Mouse (Mus musculus) T-helper 1 cell (primary cell): ENCODE measurements around the gene Slf1.
"Not testable (repeated sequence)": the region's sequence is repeated elsewhere in the genome, so short reads cannot be mapped to it uniquely, and the experiment has no call there.

Source experiments
- in situ Hi-C: fragments of 300-600 bp; cut with MboI, MseI; formaldehyde crosslinking; loops from one replicate; pipeline ENCODE4 v1.15.1; 2025; ENCODE audit warnings: high pct_unique_total_duplicates

The Slf1 gene

GRCm38 (mm10) chr13:77134931-77135620 lies at the start of gene Slf1, which contains the start of gene 2210408I21Rik:
Gene Slf1 (minus strand): TSS chr13:77135473.
Gene 2210408I21Rik (plus strand): TSS chr13:77135540.
- in situ Hi-C loops = loop anchor here (25.0 kb wide), 1 partner anchor 1298 kb away; the partner anchor contains the start of gene Glrx

DNA sequence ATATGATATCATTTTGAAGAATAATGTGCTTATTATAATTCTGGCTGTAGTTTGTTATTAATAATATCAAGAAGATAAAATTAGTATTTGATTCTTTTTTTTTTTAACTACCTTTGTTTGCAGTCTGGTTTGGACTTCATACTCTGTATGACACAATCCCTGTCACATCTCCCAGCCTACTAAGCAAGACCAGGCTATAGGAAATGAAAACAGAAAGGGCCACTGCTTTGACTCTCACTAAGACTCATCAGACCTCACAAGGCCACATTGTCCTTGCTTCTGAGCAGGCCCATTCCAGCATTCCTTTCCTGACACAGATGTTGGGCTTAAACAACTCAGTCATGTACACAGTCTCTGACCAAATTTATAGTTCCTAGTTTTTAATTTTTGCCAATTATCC lies 42.7 kb upstream of the Slf1 start:
- in situ Hi-C loops = no loop called here

- in situ Hi-C loops = loop anchor here (25.0 kb wide), 1 partner anchor 1304 kb away; the partner anchor contains the start of gene Glrx
Measured at GRCm38 (mm10) chr13:77140890-77141289, 5.6 kb upstream of the Slf1 start.

GRCm38 (mm10) chr13:77135621-77135981 lies 328 bp upstream of the Slf1 start:
- in situ Hi-C loops = loop anchor here (25.0 kb wide), 1 partner anchor 1298 kb away; the partner anchor contains the start of gene Glrx

GRCm38 (mm10) chr13:77131132-77131531 lies 4.1 kb downstream of the Slf1 start:
- in situ Hi-C loops = loop anchor here (25.0 kb wide), 1 partner anchor 1294 kb away; the partner anchor contains the start of gene Glrx

GRCm38 (mm10) chr13:77128240-77128639 lies 7.0 kb downstream of the Slf1 start:
- in situ Hi-C loops = loop anchor here (25.0 kb wide), 1 partner anchor 1291 kb away; the partner anchor contains the start of gene Glrx

GRCm38 (mm10) chr13:77125159-77125558 lies 10.1 kb downstream of the Slf1 start:
- in situ Hi-C loops = loop anchor here (25.0 kb wide), 1 partner anchor 1288 kb away; the partner anchor contains the start of gene Glrx

GRCm38 (mm10) chr13:77118695-77119094 lies 16.6 kb downstream of the Slf1 start:
- in situ Hi-C loops = no loop called here

DNA sequence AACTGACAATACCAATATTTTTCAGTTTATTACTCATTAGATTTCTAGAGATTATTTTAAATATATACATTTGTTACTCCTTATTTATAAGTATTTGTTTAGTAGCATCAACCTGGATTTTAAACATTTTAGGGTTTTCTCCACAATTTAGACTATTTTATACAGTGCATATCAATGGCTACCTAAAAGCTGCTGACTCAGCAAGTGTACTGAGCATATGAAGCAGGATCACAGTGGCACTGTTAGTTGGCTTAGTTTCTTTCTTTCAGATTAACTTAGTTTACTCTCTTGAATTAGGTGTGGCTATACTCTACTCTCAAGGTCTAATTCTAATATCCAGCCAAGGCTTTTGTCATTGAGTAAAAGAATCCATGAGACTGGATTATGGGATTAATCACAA lies 27.5 kb downstream of the Slf1 start:
- in situ Hi-C loops = no loop called here

DNA sequence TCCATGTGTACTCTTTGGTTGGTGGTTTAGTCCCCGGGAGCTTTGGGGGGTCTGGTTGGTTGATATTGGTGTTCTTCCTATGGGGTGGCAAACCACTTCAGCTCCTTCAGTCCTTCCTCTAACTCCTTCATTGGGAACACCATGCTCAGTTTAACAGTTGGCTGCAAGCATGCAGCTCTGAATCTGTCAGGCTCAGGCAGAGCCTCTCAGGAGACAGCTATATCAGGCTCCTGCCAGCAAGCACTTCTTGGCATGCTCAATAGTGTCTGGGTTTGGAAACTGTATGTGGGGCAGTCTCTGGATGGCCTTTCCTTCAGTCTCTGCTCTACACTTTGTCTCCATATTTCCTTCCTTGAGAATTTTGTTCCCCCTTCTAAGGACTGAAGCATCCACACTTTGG lies 42.4 kb downstream of the Slf1 start:
- in situ Hi-C loops = not testable (repeated sequence)

GRCm38 (mm10) chr13:77072030-77072429 lies 63.2 kb downstream of the Slf1 start:
- in situ Hi-C loops = no loop called here

- in situ Hi-C loops = no loop called here
Measured at GRCm38 (mm10) chr13:77068847-77069246, 66.4 kb downstream of the Slf1 start.

DNA sequence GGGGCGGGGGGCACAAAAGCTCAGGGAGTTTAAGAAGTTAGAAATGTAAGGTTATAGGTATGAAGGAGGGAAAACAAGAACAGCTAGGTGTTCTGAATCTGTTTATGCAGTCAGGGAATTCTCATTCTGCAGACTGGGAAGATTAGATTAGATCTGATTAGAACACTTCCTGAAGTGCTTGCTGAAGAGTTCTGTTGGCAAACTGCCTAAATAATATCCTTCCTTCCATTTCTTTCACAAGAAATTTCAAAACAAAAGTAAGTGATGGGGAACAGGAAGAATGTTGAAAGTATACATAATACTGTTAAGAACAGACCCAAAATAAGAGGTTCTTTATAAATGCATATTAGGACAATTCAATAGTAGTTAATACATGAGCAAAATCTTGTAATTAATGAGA lies 72.1 kb downstream of the Slf1 start:
- in situ Hi-C loops = no loop called here

- in situ Hi-C loops = no loop called here
Measured at GRCm38 (mm10) chr13:77049736-77050135, 85.5 kb downstream of the Slf1 start.

- in situ Hi-C loops = no loop called here
Measured at GRCm38 (mm10) chr13:77048461-77048860, 86.8 kb downstream of the Slf1 start.

DNA sequence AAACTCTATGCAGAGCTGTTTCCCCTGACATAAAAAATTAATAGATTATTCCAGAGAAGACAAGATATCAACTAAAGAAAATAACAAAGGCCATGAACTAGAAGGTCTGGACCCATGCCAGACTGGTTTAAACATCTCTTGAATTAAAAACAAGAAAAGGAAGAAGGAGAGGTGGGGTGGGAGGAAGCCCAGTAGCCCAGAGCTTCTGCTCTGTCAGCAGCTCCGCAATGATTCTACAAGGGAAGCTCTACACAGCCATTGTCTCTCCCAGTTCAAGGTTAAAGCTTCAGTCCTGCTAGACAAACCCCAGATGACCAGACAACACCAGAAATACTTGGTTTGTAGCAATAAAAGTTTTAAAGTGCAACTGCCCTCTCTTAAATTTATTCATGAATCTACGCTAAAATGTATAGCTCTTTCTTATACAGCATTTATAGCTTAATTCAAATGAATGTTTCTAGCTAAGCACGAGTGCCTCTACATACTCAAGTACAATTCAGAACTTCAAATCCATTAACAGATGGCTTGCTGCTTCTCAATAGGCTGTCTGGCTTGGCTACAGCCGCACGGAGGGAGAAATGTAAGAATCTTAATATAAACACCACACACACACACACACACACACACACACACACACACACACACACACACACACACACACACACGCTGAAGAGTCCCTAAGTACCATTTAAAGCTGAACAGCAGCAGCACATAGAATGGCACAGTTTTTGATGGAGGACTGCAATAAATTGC lies 87.9 kb downstream of the Slf1 start:
- in situ Hi-C loops = no loop called here

GRCm38 (mm10) chr13:77046416-77046815 lies 88.9 kb downstream of the Slf1 start:
- in situ Hi-C loops = no loop called here

DNA sequence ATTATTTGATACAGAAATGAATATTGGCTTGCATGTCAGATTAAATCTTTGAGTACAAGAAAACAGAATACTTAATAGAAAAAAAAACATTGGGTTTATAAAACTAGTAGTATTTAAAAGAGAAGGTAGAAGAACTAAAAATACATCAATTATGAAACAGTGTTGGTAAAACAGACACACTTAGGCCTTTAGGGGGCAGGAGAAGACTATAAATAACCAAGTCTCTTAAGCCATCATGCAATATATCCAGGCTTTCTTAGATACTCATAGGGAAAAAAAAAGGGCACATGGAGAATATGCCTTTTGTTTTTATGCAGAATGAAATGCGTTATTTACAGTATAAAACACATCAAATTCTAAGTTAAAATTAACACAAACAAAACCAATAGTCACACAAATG lies 89.9 kb downstream of the Slf1 start:
- in situ Hi-C loops = no loop called here

DNA sequence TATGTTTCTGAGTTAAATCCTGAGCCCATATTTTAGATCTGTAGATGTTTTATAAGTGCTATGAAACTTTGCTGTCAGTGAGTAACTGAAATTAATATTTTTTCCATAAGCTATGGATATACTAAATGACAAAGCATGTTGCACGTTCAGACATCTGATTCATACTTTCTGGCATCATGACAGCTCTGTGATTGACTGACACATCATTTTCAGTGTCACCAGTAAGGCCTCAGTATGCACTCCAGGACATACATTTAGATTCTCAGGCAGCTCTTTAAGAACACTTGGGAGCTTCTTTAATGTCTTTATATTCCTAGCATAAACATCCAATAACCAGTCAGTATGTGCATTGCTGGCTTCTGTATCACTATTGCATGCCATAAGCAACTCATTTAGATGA lies 91.9 kb downstream of the Slf1 start:
- in situ Hi-C loops = no loop called here

DNA sequence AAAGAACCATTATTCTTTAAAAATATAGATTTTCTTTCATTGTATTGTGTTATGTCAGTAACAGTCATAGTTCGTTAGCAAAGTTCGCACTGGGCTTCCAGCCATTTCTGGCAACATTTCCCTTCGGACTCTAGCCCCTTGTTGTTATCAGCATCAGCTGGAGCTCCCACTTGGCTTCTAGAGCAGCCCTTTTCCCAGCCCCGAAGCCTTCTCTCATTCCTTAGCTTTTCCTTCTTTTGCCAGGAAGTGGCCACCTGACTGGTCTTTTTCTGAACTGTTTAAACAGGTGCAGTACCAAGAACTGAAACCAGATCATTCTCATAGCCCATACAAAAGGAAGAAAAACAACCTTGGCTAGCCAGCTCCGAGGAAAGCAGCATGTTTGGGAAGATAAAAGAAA lies 105.7 kb downstream of the Slf1 start:
- in situ Hi-C loops = no loop called here

DNA sequence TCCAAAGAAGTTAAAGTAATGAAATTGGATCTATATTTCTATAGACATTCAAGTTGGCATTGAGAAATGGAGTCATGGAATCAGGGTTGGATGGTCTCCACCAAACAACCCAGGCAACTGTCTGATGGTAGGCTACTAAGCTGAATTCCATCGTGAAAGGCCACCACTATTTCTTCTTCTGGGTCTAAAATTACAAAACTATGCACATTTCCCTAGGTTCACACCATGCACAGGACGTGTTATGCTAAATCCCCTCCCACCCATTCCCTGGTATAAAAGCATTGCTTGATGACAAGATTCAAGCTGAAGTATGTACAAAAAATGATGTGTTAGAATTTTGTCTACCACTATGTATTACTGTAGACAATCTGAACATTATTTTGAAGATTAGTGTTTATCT lies 116.4 kb downstream of the Slf1 start:
- in situ Hi-C loops = no loop called here

GRCm38 (mm10) chr13:77003684-77004083 lies 131.6 kb downstream of the Slf1 start:
- in situ Hi-C loops = no loop called here

- in situ Hi-C loops = no loop called here
Measured at GRCm38 (mm10) chr13:77002628-77003027, 132.6 kb downstream of the Slf1 start.
